Mouse (Mus musculus) liver, adult 2 months (tissue): Measurements from ENCODE around the gene Myh6. TPM values are rescaled to one million over a fixed set of nuclear protein-coding genes. Genes with fewer than 3 reads are reported as not detected.

ENCODE experiments used
- DNase-seq: peaks from one replicate; pipeline ENCODE4 v3.0.0-alpha.2; 2011; ENCODE audit warnings: low read depth, low spot score; ENCODE audit errors: extremely low read depth
- H3K27ac ChIP-seq: fragments of 200-500 bp; replicated peaks from 2 replicates; pipeline ENCODE4 v1.5.1; 2012; ENCODE audit warnings: low read depth, mild to moderate bottlenecking, control low read depth, inconsistent platforms, low read length; ENCODE audit not compliant: insufficient read depth
- H3K27me3 ChIP-seq: fragments of 200-500 bp; 2 replicates; pipeline ENCODE4 v1.6.1; 2012; ENCODE audit warnings: mild to moderate bottlenecking, moderate library complexity, low read length, inconsistent platforms; ENCODE audit not compliant: control insufficient read depth, insufficient read depth
- H3K36me3 ChIP-seq: fragments of 200-500 bp; 2 replicates; pipeline ENCODE4 v1.6.1; 2012; ENCODE audit warnings: low read length, inconsistent platforms; ENCODE audit not compliant: control insufficient read depth, insufficient read depth
- H3K4me1 ChIP-seq: fragments of 200-500 bp; 2 replicates; pipeline ENCODE4 v1.6.1; 2011; ENCODE audit warnings: low read length; ENCODE audit not compliant: control insufficient read depth, insufficient read depth
- H3K4me3 ChIP-seq: fragments of 200-500 bp; 2 replicates; pipeline ENCODE4 v1.5.1; 2011; ENCODE audit warnings: low read depth, mild to moderate bottlenecking, control low read depth, low read length, moderate library complexity; ENCODE audit not compliant: insufficient read depth
- H3K79me2 ChIP-seq: fragments of 200-500 bp; 2 replicates; pipeline ENCODE4 v1.6.1; 2012; ENCODE audit warnings: inconsistent platforms, mild to moderate bottlenecking, low read length, moderate library complexity; ENCODE audit not compliant: control insufficient read depth, insufficient read depth
- H3K9ac ChIP-seq: fragments of 200-500 bp; 2 replicates; pipeline ENCODE4 v1.6.1; 2012; ENCODE audit warnings: low read depth, mild to moderate bottlenecking, control low read depth, inconsistent platforms, low read length
- CTCF ChIP-seq: fragments of 200-500 bp; IDR thresholded peaks from 2 replicates; pipeline ENCODE4 v1.5.1; 2011; ENCODE audit warnings: low read depth, low read length, control low read depth
- POLR2A ChIP-seq: fragments of 200-500 bp; IDR thresholded peaks from 2 replicates; pipeline ENCODE4 v1.6.1; 2011; ENCODE audit warnings: low read length, control low read depth; ENCODE audit not compliant: insufficient read depth; ENCODE audit errors: extremely low read depth
- whole genome bisulfite sequencing: fragments of 180-500 bp; shearing (Covaris S2); methylation state at CpG from one replicate; pipeline ENCODE4 v1.1.7; 2018; 5-methylcytosine and 5-hydroxymethylcytosine counted together
- polyA plus RNA-seq: library from polyadenylated mRNA; depleted of rRNA; stranded (reverse); fragments of >200 nt; gene quantifications from 2 replicates; pipeline ENCODE4 v1.2.3, GENCODE M21; 2012
- total RNA-seq: library from RNA; depleted of rRNA; stranded (reverse); fragments of >200 nt; gene quantifications from 2 replicates; pipeline ENCODE4 v1.2.3, GENCODE M21; 2014

Gene Myh6
- total and polyA plus RNA-seq, 2 experiments = 0.02 TPM; not detected in 1

- Histone ChIP-seq H3K36me3 (no peaks in the 10 kb centered on the region), H3K27me3 (no peaks in the 10 kb centered on the region), H3K9ac (no peak overlapping the region), H3K79me2 (no peaks in the 10 kb centered on the region), H3K4me3 (no peak overlapping the region), H3K4me1 (no peaks in the 10 kb centered on the region), H3K27ac (no peak overlapping the region)
- TF ChIP-seq CTCF (no peak), POLR2A (no peak)
- no peak for DNase-seq
- 73% methylated on average over 4 of the region's 4 CpGs for WGBS
These were observed 30.6 kb upstream of the Myh6 start for GRCm38 (mm10) chr14:54997297-54997696.

- Histone ChIP-seq H3K27me3 (no peaks in the 10 kb centered on the region), H3K36me3 (no peaks in the 10 kb centered on the region), H3K27ac (no peak overlapping the region), H3K79me2 (no peaks in the 10 kb centered on the region), H3K9ac (no peak overlapping the region), H3K4me1 (no peaks in the 10 kb centered on the region), H3K4me3 (no peak overlapping the region)
- WGBS = 82% methylated on average over 9 of the region's 9 CpGs
- TF ChIP-seq CTCF (no peak), POLR2A (no peak)
- DNase-seq = no peak
These were observed 30.1 kb upstream of the Myh6 start for GRCm38 (mm10) chr14:54996793-54997192.

- TF ChIP-seq CTCF = no peak
- no peak for TF ChIP-seq POLR2A
- H3K4me3 ChIP-seq = no peak overlapping the region
- H3K27ac ChIP-seq = no peak overlapping the region
- H3K27me3 ChIP-seq = no peaks in the 10 kb centered on the region
- no peaks in the 10 kb centered on the region for H3K36me3 ChIP-seq
- H3K9ac ChIP-seq = no peak overlapping the region
- no peaks in the 10 kb centered on the region for H3K79me2 ChIP-seq
- 58% methylated on average over 14 of the region's 14 CpGs for WGBS
- no peaks in the 10 kb centered on the region for H3K4me1 ChIP-seq
- no peak for DNase-seq
These were observed 28.9 kb upstream of the Myh6 start for GRCm38 (mm10) chr14:54995457-54996138.

GRCm38 (mm10) chr14:54994869-54995186 lies 28.1 kb upstream of the Myh6 start:
- H3K27me3 ChIP-seq = no peaks in the 10 kb centered on the region
- DNase-seq = no peak

GRCm38 (mm10) chr14:54994136-54994868 lies 27.6 kb upstream of the Myh6 start, which contains the start of gene Myh7:
Gene Myh7, minus strand, starts transcription at chr14:54994626.
- Histone ChIP-seq H3K36me3 (no peaks in the 10 kb centered on the region), H3K4me1 (no peaks in the 10 kb centered on the region), H3K27ac (no peak within 1 kb of the TSS), H3K79me2 (no peaks in the 10 kb centered on the region), H3K4me3 (no peak within 1 kb of the TSS), H3K9ac (no peak within 1 kb of the TSS), H3K27me3 (no peaks in the 10 kb centered on the region)
- no peak for DNase-seq
- WGBS = 56% methylated on average over 11 of the region's 11 CpGs
- TF ChIP-seq POLR2A (no peak), CTCF (no peak)

More at GRCm38 (mm10) chr14:54994869-54995186, 28.1 kb upstream of the Myh6 start:
- Histone ChIP-seq H3K9ac (no peak overlapping the region), H3K36me3 (no peaks in the 10 kb centered on the region), H3K4me1 (no peaks in the 10 kb centered on the region), H3K79me2 (no peaks in the 10 kb centered on the region), H3K4me3 (no peak overlapping the region), H3K27ac (no peak overlapping the region)
- no peak for TF ChIP-seq POLR2A
- no peak for TF ChIP-seq CTCF

- Histone ChIP-seq H3K79me2 (no peaks in the 10 kb centered on the region), H3K4me3 (no peak overlapping the region), H3K27ac (no peak overlapping the region), H3K9ac (no peak overlapping the region), H3K36me3 (no peaks in the 10 kb centered on the region), H3K27me3 (no peaks in the 10 kb centered on the region), H3K4me1 (no peaks in the 10 kb centered on the region)
- 47% methylated on average over 10 of the region's 10 CpGs for WGBS
- no peak for DNase-seq
- TF ChIP-seq CTCF = no peak
- no peak for TF ChIP-seq POLR2A
These were observed 26.9 kb upstream of the Myh6 start for GRCm38 (mm10) chr14:54993636-54994035.
